Comparison of ENCODE assay signal across 8 mouse cellular contexts in genomic region chr5:123662059-123662458, GRCm38 (mm10). TPM values are rescaled to one million over a fixed set of nuclear protein-coding genes. Genes with fewer than 3 reads are reported as not detected.
DNase-seq lines count a peak whose midpoint lies in the region; ATAC-seq lines count a peak whose summit lies in the region.

No protein-coding gene starts in this region.

- H3K4me1 ChIP-seq in lung, embryonic 16.5 days (replicated peaks; ENCODE audit: control insufficient read depth, insufficient read depth, low read length) = peaks cover 31% of the 10 kb centered on the region
- H3K4me1 ChIP-seq in midbrain, embryonic 14.5 days (ENCODE audit: control insufficient read depth, insufficient read depth, low read length) = no peaks in the 10 kb centered on the region

- no peak overlapping the region for H3K4me2 ChIP-seq in lung, embryonic 16.5 days (ENCODE audit: low read depth, low read length)
- no peak overlapping the region for H3K4me2 ChIP-seq in midbrain, embryonic 14.5 days (ENCODE audit: low read length)

- WGBS in lung, embryonic 16.5 days = 16% methylated on average over 9 of the region's 9 CpGs
- 82% methylated on average over 9 of the region's 9 CpGs for WGBS in midbrain, embryonic 14.5 days

- peak; percentile 46 for DNase-seq in adrenal gland, adult 2 months
- DNase-seq in adrenal gland, postnatal 4 days (ENCODE audit: low spot score in 2 of 2) = no peak
- DNase-seq in brain, adult 2 months (ENCODE audit: low read depth, low spot score) = peak; percentile 72
- no peak for DNase-seq in midbrain, embryonic 14.5 days
- DNase-seq in cerebellum, adult 8-10 months = no peak
- DNase-seq in cerebellum, adult 9-11 months = no peak

- peak overlapping the region; percentile 41; the same call in 1 of the 2 replicates for H3K9ac ChIP-seq in lung, embryonic 16.5 days (ENCODE audit: low read length)
- H3K9ac ChIP-seq in midbrain, embryonic 14.5 days (replicated peaks; ENCODE audit: low read length) = no peak overlapping the region

- ATAC-seq in hematopoietic stem cell, adult 5-6 weeks (replicated peaks in 1 of 2; ENCODE audit: insufficient read depth in 1 of 2, low FRiP score in 2 of 2, low TSS enrichment in 1 of 2, low read depth in 1 of 2, poor library complexity in 2 of 2, severe bottlenecking in 2 of 2) = peak; percentile 46 to 48; a peak in 3 of 4 replicates
- ATAC-seq in lung, embryonic 16.5 days (ENCODE audit: low read depth) = peak; percentile 64
- ATAC-seq in midbrain, embryonic 14.5 days (ENCODE audit: low FRiP score, low TSS enrichment) = no peak

- H3K36me3 ChIP-seq in lung, embryonic 16.5 days (ENCODE audit: control insufficient read depth, insufficient read depth, low read length) = no peaks in the 10 kb centered on the region
- H3K36me3 ChIP-seq in midbrain, embryonic 14.5 days (ENCODE audit: control insufficient read depth, insufficient read depth, low read length) = no peaks in the 10 kb centered on the region

- no peaks in the 10 kb centered on the region for H3K27me3 ChIP-seq in lung, embryonic 16.5 days (ENCODE audit: control insufficient read depth, insufficient read depth, low read depth, low read length)
- no peaks in the 10 kb centered on the region for H3K27me3 ChIP-seq in midbrain, embryonic 14.5 days (ENCODE audit: control insufficient read depth, insufficient read depth, low read length)

- H3K4me3 ChIP-seq in lung, embryonic 16.5 days (ENCODE audit: low read length) = no peak overlapping the region
- H3K4me3 ChIP-seq in midbrain, embryonic 14.5 days (replicated peaks; ENCODE audit: low read depth, low read length) = no peak overlapping the region

- peak overlapping the region; percentile 89 for H3K27ac ChIP-seq in lung, embryonic 16.5 days (ENCODE audit: low read length)
- no peak overlapping the region for H3K27ac ChIP-seq in midbrain, embryonic 14.5 days (replicated peaks; ENCODE audit: low read depth, low read length)

- H3K9me3 ChIP-seq in lung, embryonic 16.5 days (ENCODE audit: control insufficient read depth, low read length) = no peaks in the 10 kb centered on the region
- no peaks in the 10 kb centered on the region for H3K9me3 ChIP-seq in midbrain, embryonic 14.5 days (ENCODE audit: control insufficient read depth, low read length)

RNA-seq across cellular contexts. Expression of gene Clip1, which starts 22.4 kb away (rescaled TPM):
- total RNA-seq in adrenal gland, adult 2 months (2021) = 10 to 100 TPM; 82.3 TPM
- polyA plus RNA-seq in adrenal gland, adult 2 months (2012; rRNA removed) = 19.4 and 32.0 TPM in 2 replicates
- 10 to 100 TPM; 61.1 to 69.9 TPM for total RNA-seq in adrenal gland, postnatal 4 days (2021)
- 105 and 149 TPM in 2 replicates for total RNA-seq in hematopoietic stem cell, adult 5-6 weeks (2017)
- 35.7 and 37.9 TPM in 2 replicates for polyA plus RNA-seq in lung, embryonic 16.5 days (2015; fragmentation: Nextera tagmentation; extraction: Ambion mirVana)
- 73.0 and 75.1 TPM in 2 replicates for polyA plus RNA-seq in midbrain, embryonic 14.5 days (2014; fragmentation: Nextera tagmentation; extraction: Ambion mirVana)

RNA-seq across cellular contexts. Expression of gene Zcchc8, which starts 58.8 kb away (rescaled TPM):
- 10 to 100 TPM; 40.6 to 43.1 TPM for total RNA-seq in adrenal gland, adult 2 months (2021)
- 21.3 and 21.7 TPM in 2 replicates for polyA plus RNA-seq in adrenal gland, adult 2 months (2012; rRNA removed)
- 10 to 100 TPM; 63.1 to 69.9 TPM for total RNA-seq in adrenal gland, postnatal 4 days (2021)
- total RNA-seq in hematopoietic stem cell, adult 5-6 weeks (2017) = 95.3 and 116 TPM in 2 replicates
- polyA plus RNA-seq in lung, embryonic 16.5 days (2015; fragmentation: Nextera tagmentation; extraction: Ambion mirVana) = 75.9 and 76.4 TPM in 2 replicates
- polyA plus RNA-seq in midbrain, embryonic 14.5 days (2014; fragmentation: Nextera tagmentation; extraction: Ambion mirVana) = 56.5 and 80.0 TPM in 2 replicates

Comparison
In these comparisons a context has a peak if more than half of its experiments do, and no peak if none do; other contexts are left out.
1. DNase-seq: peak in adrenal gland, adult 2 months (single experiment) and brain, adult 2 months (single experiment); none in adrenal gland, postnatal 4 days (0 of 2), midbrain, embryonic 14.5 days (single experiment), cerebellum, adult 8-10 months (single experiment) and cerebellum, adult 9-11 months (single experiment).